Mouse (Mus musculus): ENCODE measurements at regions not wholly inside any gene's neighbourhood (a gene's known extent, or its start where the extent isn't known, plus 50 kb on each side); places are given as distances from the start of the nearest gene placed in this dataset.

GRCm38 (mm10) chr11:19679669-19680068, 244.5 kb upstream of the Spred2 start:
- no peak for DNase-seq

- DNase-seq: peak; percentile 31
Measured at GRCm38 (mm10) chr11:19701198-19701597, 223.0 kb upstream of the Spred2 start.

GRCm38 (mm10) chr11:19708821-19709220, 215.4 kb upstream of the Spred2 start:
- no peak for DNase-seq

GRCm38 (mm10) chr11:19709337-19709736, 214.8 kb upstream of the Spred2 start:
- no peak for DNase-seq

GRCm38 (mm10) chr11:19713091-19713490, 211.1 kb upstream of the Spred2 start:
- DNase-seq: no peak

- DNase-seq: no peak
Measured at GRCm38 (mm10) chr11:19713597-19713996, 210.6 kb upstream of the Spred2 start.

- DNase-seq: no peak
Measured at GRCm38 (mm10) chr11:19714211-19714610, 210.0 kb upstream of the Spred2 start.

GRCm38 (mm10) chr11:19714888-19715595, 209.1 kb upstream of the Spred2 start:
- no peak for DNase-seq

GRCm38 (mm10) chr11:19718165-19718564, 206.0 kb upstream of the Spred2 start:
- no peak for DNase-seq

- DNase-seq: no peak
Measured at GRCm38 (mm10) chr11:19729031-19729430, 195.1 kb upstream of the Spred2 start.

- no peak for DNase-seq
Measured at GRCm38 (mm10) chr11:19730747-19731146, 193.4 kb upstream of the Spred2 start.

- no peak for DNase-seq
Measured at GRCm38 (mm10) chr11:19736076-19736475, 188.1 kb upstream of the Spred2 start.

- no peak for DNase-seq
Measured at GRCm38 (mm10) chr11:19736926-19737325, 187.2 kb upstream of the Spred2 start.

GRCm38 (mm10) chr11:19737331-19737730, 186.8 kb upstream of the Spred2 start:
- DNase-seq: peak; percentile 65

GRCm38 (mm10) chr11:19737807-19738206, 186.4 kb upstream of the Spred2 start:
- no peak for DNase-seq

GRCm38 (mm10) chr11:19739527-19740151, 184.5 kb upstream of the Spred2 start:
- peak; percentile 34 for DNase-seq

- no peak for DNase-seq
Measured at GRCm38 (mm10) chr11:19740562-19740961, 183.6 kb upstream of the Spred2 start.

GRCm38 (mm10) chr11:19747097-19747972, 176.8 kb upstream of the Spred2 start:
- peak; percentile 55 for DNase-seq

- DNase-seq: peak; percentile 69
Measured at GRCm38 (mm10) chr11:19747973-19748559, 176.1 kb upstream of the Spred2 start.

GRCm38 (mm10) chr11:19758892-19759291, 165.3 kb upstream of the Spred2 start:
- no peak for DNase-seq

GRCm38 (mm10) chr11:19760861-19761693, 163.1 kb upstream of the Spred2 start:
- peak; percentile 75 for DNase-seq

GRCm38 (mm10) chr11:19761694-19761976, 162.5 kb upstream of the Spred2 start:
- DNase-seq: peak; percentile 30
